Mouse (Mus musculus) liver, embryonic 13.5 days (tissue): Measurements from ENCODE around the gene Ccnj. TPM values are rescaled to one million over a fixed set of nuclear protein-coding genes. Genes with fewer than 3 reads are reported as not detected.

Experiments
- ATAC-seq: fragments of 200-750 bp; cut with Nextera tagmentation; 2 replicates; pipeline ENCODE4 v1.8.0; 2017; ENCODE audit warnings: low read depth, mild to moderate bottlenecking, moderate number of reproducible peaks, moderate library complexity
- DNase-seq: peaks from one replicate; pipeline ENCODE4 v3.0.0; 2022
- H3K27ac ChIP-seq: fragments of 300-500 bp; sonication (generic); 2 replicates; pipeline ENCODE4 v1.5.1; 2015; ENCODE audit warnings: moderate library complexity, mild to moderate bottlenecking, inconsistent platforms
- H3K27me3 ChIP-seq: fragments of 300-500 bp; sonication (generic); 2 replicates; pipeline ENCODE4 v1.6.1; 2015; ENCODE audit warnings: mild to moderate bottlenecking, inconsistent platforms
- H3K36me3 ChIP-seq: fragments of 300-500 bp; sonication (generic); 2 replicates; pipeline ENCODE4 v1.6.1; 2015; ENCODE audit warnings: mild to moderate bottlenecking, inconsistent platforms
- H3K4me1 ChIP-seq: fragments of 300-500 bp; sonication (generic); replicated peaks from 2 replicates; pipeline ENCODE4 v1.6.1; 2015; ENCODE audit warnings: inconsistent platforms
- H3K4me2 ChIP-seq: fragments of 300-500 bp; sonication (generic); 2 replicates; pipeline ENCODE4 v1.6.1; 2015; ENCODE audit warnings: inconsistent platforms, mild to moderate bottlenecking, moderate library complexity
- H3K4me3 ChIP-seq: fragments of 300-500 bp; sonication (generic); replicated peaks from 2 replicates; pipeline ENCODE4 v1.5.1; 2015; ENCODE audit warnings: mild to moderate bottlenecking, inconsistent platforms
- H3K9ac ChIP-seq: fragments of 300-500 bp; sonication (generic); 2 replicates; pipeline ENCODE4 v1.6.1; 2015; ENCODE audit warnings: mild to moderate bottlenecking, inconsistent platforms
- H3K9me3 ChIP-seq: fragments of 300-500 bp; sonication (generic); replicated peaks from 2 replicates; pipeline ENCODE4 v1.6.1; 2016; ENCODE audit warnings: inconsistent platforms
- WGBS: fragments of 180-500 bp; shearing (Covaris S2); methylation state at CpG from one replicate; pipeline ENCODE4 v1.1.7; 2015; ENCODE audit not compliant: insufficient replicate concordance; 5-methylcytosine and 5-hydroxymethylcytosine counted together
- polyA plus RNA-seq: library from polyadenylated mRNA; unstranded; fragments of >200 nt; fragmentation: Nextera tagmentation; extraction: Ambion mirVana; gene quantifications from 2 replicates; pipeline ENCODE4 v1.2.1, GENCODE M21; 2015

The Ccnj gene
- polyA plus RNA-seq, 1 experiment from 2014 or later: 4.5 TPM

GRCm38 (mm10) chr19:40841593-40841992 lies 10.5 kb downstream of the Ccnj start:
- 84% methylated on average over 13 of the region's 13 CpGs for WGBS
- H3K4me1 ChIP-seq: no peaks in the 10 kb centered on the region; the same call in 1 of the 2 replicates
- no peak overlapping the region for H3K4me2 ChIP-seq
- no peak for DNase-seq
- no peaks in the 10 kb centered on the region for H3K9me3 ChIP-seq
- peaks cover 67% of the 10 kb centered on the region for H3K36me3 ChIP-seq
- no peaks in the 10 kb centered on the region for H3K27me3 ChIP-seq
- no peak overlapping the region for H3K4me3 ChIP-seq
- no peak overlapping the region for H3K27ac ChIP-seq
- no peak for ATAC-seq
- H3K9ac ChIP-seq: no peak overlapping the region

DNA sequence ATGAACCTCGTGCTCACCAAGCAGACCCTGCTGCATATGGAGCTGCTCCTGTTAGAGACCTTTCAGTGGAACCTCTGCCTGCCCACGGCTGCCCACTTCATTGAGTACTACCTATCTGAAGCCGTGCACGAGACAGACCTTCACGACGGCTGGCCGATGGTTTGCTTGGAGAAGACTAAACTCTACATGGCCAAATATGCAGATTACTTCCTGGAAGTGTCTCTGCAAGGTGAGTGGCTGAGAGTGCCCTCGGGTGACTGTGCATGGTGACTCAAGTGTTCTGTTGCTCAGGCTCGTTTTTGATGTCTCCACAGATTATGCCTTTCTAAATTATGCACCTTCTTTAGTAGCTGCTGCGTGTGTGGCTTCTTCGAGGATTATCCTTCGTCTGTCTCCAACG lies 13.7 kb downstream of the Ccnj start:
- H3K27ac ChIP-seq: no peak overlapping the region
- no peak for ATAC-seq
- no peaks in the 10 kb centered on the region for H3K9me3 ChIP-seq
- no peak overlapping the region for H3K9ac ChIP-seq
- H3K27me3 ChIP-seq: no peaks in the 10 kb centered on the region
- H3K36me3 ChIP-seq: peaks cover 60% of the 10 kb centered on the region
- no peak for DNase-seq
- H3K4me2 ChIP-seq: no peak overlapping the region
- WGBS: 85% methylated on average over 13 of the region's 13 CpGs
- no peaks in the 10 kb centered on the region; the same call in 1 of the 2 replicates for H3K4me1 ChIP-seq
- no peak overlapping the region for H3K4me3 ChIP-seq

GRCm38 (mm10) chr19:40849391-40849790 lies 18.3 kb downstream of the Ccnj start:
- no peaks in the 10 kb centered on the region for H3K9me3 ChIP-seq
- H3K27ac ChIP-seq: no peak overlapping the region
- H3K9ac ChIP-seq: no peak overlapping the region
- H3K27me3 ChIP-seq: no peaks in the 10 kb centered on the region
- no peak overlapping the region for H3K4me2 ChIP-seq
- no peaks in the 10 kb centered on the region for H3K4me1 ChIP-seq
- peaks cover 39% of the 10 kb centered on the region for H3K36me3 ChIP-seq
- 81% methylated on average over 12 of the region's 12 CpGs for WGBS
- DNase-seq (no peak), ATAC-seq (no peak)
- no peak overlapping the region for H3K4me3 ChIP-seq

- ATAC-seq: no peak
- WGBS: 33% methylated on average over 4 of the region's 4 CpGs
- Histone ChIP-seq H3K9ac (no peak overlapping the region), H3K27me3 (0 out of 2 replicates have a peak, but pooled peaks cover 4% of the 10 kb centered on the region), H3K27ac (no peak overlapping the region), H3K4me3 (no peak overlapping the region), H3K4me1 (0 out of 2 replicates have a peak, but pooled peaks cover 2% of the 10 kb centered on the region), H3K36me3 (no peaks in the 10 kb centered on the region), H3K9me3 (no peaks in the 10 kb centered on the region), H3K4me2 (no peak overlapping the region)
- no peak for DNase-seq
Measured at GRCm38 (mm10) chr19:40859555-40859954, 28.5 kb downstream of the Ccnj start.

- 38% methylated on average over 5 of the region's 5 CpGs for WGBS
- H3K27me3 ChIP-seq: peaks cover 22% of the 10 kb centered on the region
- H3K27ac ChIP-seq: no peak overlapping the region
- H3K4me3 ChIP-seq: no peak overlapping the region
- H3K4me1 ChIP-seq: peaks cover 5% of the 10 kb centered on the region
- no peaks in the 10 kb centered on the region for H3K36me3 ChIP-seq
- DNase-seq (no peak), ATAC-seq (no peak)
- H3K9me3 ChIP-seq: no peaks in the 10 kb centered on the region
- no peak overlapping the region for H3K9ac ChIP-seq
- H3K4me2 ChIP-seq: no peak overlapping the region
Measured at GRCm38 (mm10) chr19:40868284-40868683, 37.2 kb downstream of the Ccnj start.

DNA sequence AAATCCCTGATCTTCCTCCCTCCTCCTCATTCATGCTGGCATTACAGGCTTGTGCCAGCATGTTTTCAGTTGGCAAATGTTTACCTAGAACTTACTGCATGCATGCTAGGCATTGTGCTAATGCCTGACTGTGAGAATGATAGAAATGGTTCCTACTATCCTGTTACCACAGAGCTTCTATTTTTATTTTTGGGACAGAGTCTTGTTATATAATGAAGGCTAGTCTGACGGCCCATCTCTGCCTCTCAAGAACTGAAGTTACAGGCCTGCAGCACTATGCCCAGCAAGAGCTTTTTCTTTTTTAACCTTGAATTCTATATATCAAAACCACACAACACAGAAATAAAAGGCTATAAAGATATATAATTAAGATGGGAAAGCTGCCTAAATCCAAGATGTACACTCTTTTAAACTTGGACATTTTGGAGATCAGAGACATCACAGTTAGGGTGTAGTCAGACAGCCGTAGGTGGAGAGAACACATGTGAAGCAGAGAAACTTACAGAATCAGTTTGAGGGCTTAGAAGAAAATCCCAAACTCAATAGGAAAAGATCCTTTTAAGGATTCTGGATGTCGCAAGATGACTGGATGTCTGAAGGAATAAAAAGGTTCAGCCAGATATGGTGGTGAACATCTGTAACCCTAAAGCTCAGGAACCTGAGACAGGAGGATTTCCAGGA lies 38.5 kb downstream of the Ccnj start:
- ATAC-seq: no peak
- 69% methylated on average over 3 of the region's 3 CpGs for WGBS

GRCm38 (mm10) chr19:40872955-40873665 lies 42.0 kb downstream of the Ccnj start:
- H3K27ac ChIP-seq: peak overlapping the region; percentile 74

More for the DNA sequence above, 38.5 kb downstream of the Ccnj start:
- no peak overlapping the region for H3K4me3 ChIP-seq
- peaks cover 10% of the 10 kb centered on the region for H3K4me1 ChIP-seq
- peaks cover 24% of the 10 kb centered on the region for H3K27me3 ChIP-seq
- H3K36me3 ChIP-seq: no peaks in the 10 kb centered on the region
- H3K9ac ChIP-seq: no peak overlapping the region
- no peak overlapping the region for H3K4me2 ChIP-seq
- no peaks in the 10 kb centered on the region for H3K9me3 ChIP-seq
- no peak overlapping the region for H3K27ac ChIP-seq
- DNase-seq: no peak

GRCm38 (mm10) chr19:40881700-40882099 lies 50.6 kb downstream of the Ccnj start:
- 66% methylated on average over 4 of the region's 4 CpGs for WGBS
- no peak overlapping the region for H3K27ac ChIP-seq
- no peaks in the 10 kb centered on the region for H3K4me1 ChIP-seq
- H3K9ac ChIP-seq: no peak overlapping the region
- H3K36me3 ChIP-seq: no peaks in the 10 kb centered on the region
- no peaks in the 10 kb centered on the region for H3K9me3 ChIP-seq
- H3K4me2 ChIP-seq: no peak overlapping the region
- no peak for DNase-seq
- peaks cover 60% of the 10 kb centered on the region for H3K27me3 ChIP-seq
- no peak for ATAC-seq
- H3K4me3 ChIP-seq: no peak overlapping the region

More at GRCm38 (mm10) chr19:40872955-40873665, 42.0 kb downstream of the Ccnj start:
- peak; percentile 77 for DNase-seq
- Histone ChIP-seq H3K4me1 (peaks cover 10% of the 10 kb centered on the region), H3K9ac (peak overlapping the region; percentile 64), H3K4me2 (peak overlapping the region; percentile 83), H3K4me3 (peak overlapping the region; percentile 67), H3K36me3 (no peaks in the 10 kb centered on the region), H3K9me3 (no peaks in the 10 kb centered on the region), H3K27me3 (peaks cover 48% of the 10 kb centered on the region)
- peak; percentile 91 for ATAC-seq
- 2% methylated on average over 51 of the region's 51 CpGs for WGBS

DNA sequence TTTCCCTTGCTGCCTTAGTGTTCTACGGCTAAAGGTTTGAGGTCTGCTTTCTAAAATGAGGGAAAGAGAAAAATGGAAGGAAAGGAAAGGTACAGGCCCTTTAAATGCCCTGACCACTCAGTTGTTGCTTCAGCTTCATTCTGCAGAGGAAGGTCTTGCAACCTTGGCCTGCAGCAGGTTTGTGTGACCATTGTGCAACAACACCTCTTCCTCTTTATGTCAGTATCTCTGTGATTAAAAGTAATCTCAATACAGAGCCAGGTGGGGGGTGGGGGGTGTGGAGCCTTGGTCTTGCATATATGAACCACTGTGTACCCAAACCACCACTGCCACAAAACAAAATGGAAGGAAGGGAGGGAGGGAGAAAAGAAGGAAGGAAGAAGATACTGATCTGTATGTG lies 57.8 kb downstream of the Ccnj start:
- DNase-seq (no peak), ATAC-seq (no peak)
- H3K9ac ChIP-seq: no peak overlapping the region
- peaks cover under 1% of the 10 kb centered on the region; the same call in 1 of the 2 replicates for H3K4me1 ChIP-seq
- no peak overlapping the region for H3K4me3 ChIP-seq
- WGBS: 52% methylated on average over 1 of the region's 1 CpGs
- H3K27me3 ChIP-seq: peaks cover 55% of the 10 kb centered on the region
- H3K36me3 ChIP-seq: no peaks in the 10 kb centered on the region
- H3K4me2 ChIP-seq: no peak overlapping the region
- no peak overlapping the region for H3K27ac ChIP-seq
- no peaks in the 10 kb centered on the region for H3K9me3 ChIP-seq

GRCm38 (mm10) chr19:40894071-40894506 lies 63.0 kb downstream of the Ccnj start:
- peaks cover 29% of the 10 kb centered on the region for H3K27me3 ChIP-seq
- WGBS: 52% methylated on average over 21 of the region's 21 CpGs
- H3K27ac ChIP-seq: peak overlapping the region; percentile 83
- H3K4me3 ChIP-seq: peak overlapping the region; percentile 79
- peak overlapping the region; percentile 82 for H3K4me2 ChIP-seq
- ATAC-seq (peak; percentile 32), DNase-seq (no peak)
- peak overlapping the region; percentile 78 for H3K9ac ChIP-seq
- no peaks in the 10 kb centered on the region for H3K36me3 ChIP-seq
- H3K9me3 ChIP-seq: no peaks in the 10 kb centered on the region
- peaks cover 7% of the 10 kb centered on the region for H3K4me1 ChIP-seq

DNA sequence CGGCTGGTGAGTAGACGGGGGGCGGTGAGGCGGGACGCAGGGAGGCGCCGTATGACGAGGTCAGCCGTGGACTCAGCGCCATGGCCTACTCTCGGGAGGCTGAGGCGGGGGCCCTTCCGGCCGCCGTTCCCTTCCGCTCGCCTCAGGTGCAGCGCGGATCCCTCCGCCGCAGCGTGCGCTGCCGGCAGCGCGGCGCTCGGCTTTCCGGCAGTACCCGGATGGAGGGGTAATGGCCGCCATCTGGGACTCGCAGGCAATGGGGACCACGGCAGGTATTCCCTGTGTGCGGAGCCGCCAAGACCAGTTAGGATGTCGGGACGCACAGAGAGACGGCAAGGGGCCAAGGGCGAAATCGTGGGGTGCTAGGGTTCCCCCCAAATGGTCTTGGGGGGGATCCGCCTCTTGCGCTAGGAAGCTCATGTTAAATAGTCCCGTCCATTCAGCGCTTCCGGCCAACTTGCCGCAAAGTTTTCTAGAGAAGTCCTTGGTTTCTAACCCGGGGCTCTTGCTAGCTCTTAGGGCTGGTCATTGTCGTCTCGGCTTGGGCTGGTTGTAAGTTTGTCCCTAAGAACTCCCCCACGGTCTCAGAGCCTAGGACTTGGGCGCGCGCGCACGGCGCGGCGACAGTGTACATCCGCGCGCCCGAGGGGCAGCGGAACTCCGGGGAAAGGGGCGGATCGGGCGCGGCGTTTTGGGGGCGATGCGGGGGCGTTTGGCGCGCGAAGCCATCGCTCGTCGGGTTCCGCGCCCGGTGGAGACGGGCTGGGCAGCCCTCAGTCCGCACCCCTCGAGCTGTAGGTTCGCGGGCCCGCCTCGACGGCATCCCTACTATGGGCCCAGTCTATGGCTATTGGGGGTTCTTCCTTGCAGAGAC lies 63.7 kb downstream of the Ccnj start, which contains the start of gene Zfp518a:
TSS of gene Zfp518a (plus strand) at position 187 of the 874 bp plus-strand sequence.
- peak within 1 kb of the TSS; percentile 83 for H3K27ac ChIP-seq
- ATAC-seq: peak; percentile 90
- H3K9me3 ChIP-seq: no peaks in the 10 kb centered on the region
- peak; percentile 75 for DNase-seq
- H3K9ac ChIP-seq: peak within 1 kb of the TSS; percentile 78
- WGBS: under 1% methylated on average over 89 of the region's 89 CpGs
- peaks cover 7% of the 10 kb centered on the region for H3K4me1 ChIP-seq
- peak within 1 kb of the TSS; percentile 79 for H3K4me3 ChIP-seq
- H3K4me2 ChIP-seq: peak within 1 kb of the TSS; percentile 82
- no peaks in the 10 kb centered on the region for H3K36me3 ChIP-seq
- peaks cover 24% of the 10 kb centered on the region for H3K27me3 ChIP-seq
